Mouse (Mus musculus): Measurements from ENCODE around the gene Maml1. TPM values are rescaled to one million over a fixed set of nuclear protein-coding genes. Genes with fewer than 3 reads are reported as not detected.

Gene Maml1
- polyA plus RNA-seq, 1 experiment from 2014 or later = 2.6 TPM

- Histone ChIP-seq H3K27ac (ENCODE audit: low read length) (no peak overlapping the region), H3K4me1 (ENCODE audit: control insufficient read depth, insufficient read depth, low read length) (peaks cover 16% of the 10 kb centered on the region), H3K4me2 (ENCODE audit: low read depth, low read length) (no peak overlapping the region), H3K27me3 (ENCODE audit: control insufficient read depth, insufficient read depth, low read length) (peaks cover 19% of the 10 kb centered on the region), H3K4me3 (ENCODE audit: low read length) (no peak overlapping the region), H3K9ac (ENCODE audit: low read length) (no peak overlapping the region), H3K36me3 (ENCODE audit: control insufficient read depth, insufficient read depth) (peaks cover 9% of the 10 kb centered on the region), H3K9me3 (replicated peaks; ENCODE audit: control insufficient read depth, low read length) (no peaks in the 10 kb centered on the region)
- 84% methylated on average over 9 of the region's 9 CpGs for WGBS
- ATAC-seq (replicated peaks; ENCODE audit: extremely low read depth, insufficient read depth, low FRiP score) = no peak
Observed at GRCm38 (mm10) chr11:50238821-50239791, 53.0 kb downstream of the Maml1 start.

GRCm38 (mm10) chr11:50238324-50238723, 53.8 kb downstream of the Maml1 start, which contains the start of gene Ltc4s:
Gene Ltc4s (minus strand): TSS chr11:50238616.
- H3K9ac ChIP-seq (ENCODE audit: low read length) = no peak within 1 kb of the TSS
- H3K4me2 ChIP-seq (ENCODE audit: low read depth, low read length) = peak within 1 kb of the TSS; percentile 84
- ATAC-seq (replicated peaks; ENCODE audit: extremely low read depth, insufficient read depth, low FRiP score) = no peak
- peaks cover 19% of the 10 kb centered on the region for H3K27me3 ChIP-seq (ENCODE audit: control insufficient read depth, insufficient read depth, low read length)
- H3K27ac ChIP-seq (ENCODE audit: low read length) = no peak within 1 kb of the TSS
- H3K4me1 ChIP-seq (ENCODE audit: control insufficient read depth, insufficient read depth, low read length) = peaks cover 16% of the 10 kb centered on the region
- H3K36me3 ChIP-seq (ENCODE audit: control insufficient read depth, insufficient read depth) = peaks cover 17% of the 10 kb centered on the region
- peak within 1 kb of the TSS; percentile 68 for H3K4me3 ChIP-seq (ENCODE audit: low read length)
- 30% methylated on average over 10 of the region's 10 CpGs for WGBS
- no peaks in the 10 kb centered on the region for H3K9me3 ChIP-seq (replicated peaks; ENCODE audit: control insufficient read depth, low read length)

- H3K27me3 ChIP-seq (ENCODE audit: control insufficient read depth, insufficient read depth, low read length) = peaks cover 19% of the 10 kb centered on the region
- WGBS = 4% methylated on average over 66 of the region's 66 CpGs
- H3K4me3 ChIP-seq (ENCODE audit: low read length) = peak overlapping the region; percentile 68
- peak overlapping the region; percentile 64 for H3K9ac ChIP-seq (ENCODE audit: low read length)
- H3K4me2 ChIP-seq (ENCODE audit: low read depth, low read length) = peak overlapping the region; percentile 84
- peaks cover 27% of the 10 kb centered on the region for H3K36me3 ChIP-seq (ENCODE audit: control insufficient read depth, insufficient read depth)
- peaks cover 16% of the 10 kb centered on the region for H3K4me1 ChIP-seq (ENCODE audit: control insufficient read depth, insufficient read depth, low read length)
- no peak overlapping the region for H3K27ac ChIP-seq (ENCODE audit: low read length)
- peak; percentile 12; the same call in 1 of the 2 replicates for ATAC-seq (replicated peaks; ENCODE audit: extremely low read depth, insufficient read depth, low FRiP score)
- H3K9me3 ChIP-seq (replicated peaks; ENCODE audit: control insufficient read depth, low read length) = no peaks in the 10 kb centered on the region
Observed at GRCm38 (mm10) chr11:50236937-50237835, 54.9 kb downstream of the Maml1 start.

GRCm38 (mm10) chr11:50236540-50236936, 55.6 kb downstream of the Maml1 start:
- Histone ChIP-seq H3K4me2 (ENCODE audit: low read depth, low read length) (peak overlapping the region; percentile 84), H3K36me3 (ENCODE audit: control insufficient read depth, insufficient read depth) (peaks cover 34% of the 10 kb centered on the region), H3K4me3 (ENCODE audit: low read length) (peak overlapping the region; percentile 68), H3K9me3 (replicated peaks; ENCODE audit: control insufficient read depth, low read length) (no peaks in the 10 kb centered on the region), H3K4me1 (ENCODE audit: control insufficient read depth, insufficient read depth, low read length) (peaks cover 16% of the 10 kb centered on the region), H3K9ac (ENCODE audit: low read length) (peak overlapping the region; percentile 73), H3K27me3 (ENCODE audit: control insufficient read depth, insufficient read depth, low read length) (peaks cover 19% of the 10 kb centered on the region), H3K27ac (ENCODE audit: low read length) (no peak overlapping the region)
- under 1% methylated on average over 25 of the region's 27 CpGs for WGBS
- ATAC-seq (replicated peaks; ENCODE audit: extremely low read depth, insufficient read depth, low FRiP score) = peak; percentile 85

GRCm38 (mm10) chr11:50234606-50235005, 57.5 kb downstream of the Maml1 start:
- Histone ChIP-seq H3K4me1 (ENCODE audit: control insufficient read depth, insufficient read depth, low read length) (peaks cover 23% of the 10 kb centered on the region), H3K36me3 (ENCODE audit: control insufficient read depth, insufficient read depth) (peaks cover 34% of the 10 kb centered on the region), H3K27me3 (ENCODE audit: control insufficient read depth, insufficient read depth, low read length) (peaks cover 19% of the 10 kb centered on the region), H3K9me3 (replicated peaks; ENCODE audit: control insufficient read depth, low read length) (no peaks in the 10 kb centered on the region), H3K4me3 (ENCODE audit: low read length) (no peak overlapping the region), H3K27ac (ENCODE audit: low read length) (no peak overlapping the region), H3K4me2 (ENCODE audit: low read depth, low read length) (no peak overlapping the region), H3K9ac (ENCODE audit: low read length) (no peak overlapping the region)
- ATAC-seq (replicated peaks; ENCODE audit: extremely low read depth, insufficient read depth, low FRiP score) = no peak
- 93% methylated on average over 25 of the region's 25 CpGs for WGBS

- H3K36me3 ChIP-seq (ENCODE audit: control insufficient read depth, insufficient read depth) = peaks cover 34% of the 10 kb centered on the region
- WGBS = 82% methylated on average over 11 of the region's 11 CpGs
- H3K4me2 ChIP-seq (ENCODE audit: low read depth, low read length) = no peak overlapping the region
- H3K4me1 ChIP-seq (ENCODE audit: control insufficient read depth, insufficient read depth, low read length) = peaks cover 28% of the 10 kb centered on the region
- no peak overlapping the region for H3K9ac ChIP-seq (ENCODE audit: low read length)
- no peak overlapping the region for H3K27ac ChIP-seq (ENCODE audit: low read length)
- no peaks in the 10 kb centered on the region for H3K9me3 ChIP-seq (replicated peaks; ENCODE audit: control insufficient read depth, low read length)
- H3K27me3 ChIP-seq (ENCODE audit: control insufficient read depth, insufficient read depth, low read length) = peaks cover 19% of the 10 kb centered on the region
- no peak for ATAC-seq (replicated peaks; ENCODE audit: extremely low read depth, insufficient read depth, low FRiP score)
- H3K4me3 ChIP-seq (ENCODE audit: low read length) = no peak overlapping the region
Observed at GRCm38 (mm10) chr11:50233993-50234392, 58.1 kb downstream of the Maml1 start.

GRCm38 (mm10) chr11:50233022-50233421, 59.1 kb downstream of the Maml1 start:
- 94% methylated on average over 13 of the region's 13 CpGs for WGBS
- Histone ChIP-seq H3K27me3 (ENCODE audit: control insufficient read depth, insufficient read depth, low read length) (peaks cover 12% of the 10 kb centered on the region), H3K9me3 (replicated peaks; ENCODE audit: control insufficient read depth, low read length) (no peaks in the 10 kb centered on the region)

GRCm38 (mm10) chr11:50231411-50231810, 60.7 kb downstream of the Maml1 start:
- H3K4me3 ChIP-seq (ENCODE audit: low read length) = peak overlapping the region; percentile 30
- peaks cover 34% of the 10 kb centered on the region for H3K36me3 ChIP-seq (ENCODE audit: control insufficient read depth, insufficient read depth)
- H3K27me3 ChIP-seq (ENCODE audit: control insufficient read depth, insufficient read depth, low read length) = no peaks in the 10 kb centered on the region
- no peaks in the 10 kb centered on the region for H3K9me3 ChIP-seq (replicated peaks; ENCODE audit: control insufficient read depth, low read length)
- H3K4me2 ChIP-seq (ENCODE audit: low read depth, low read length) = peak overlapping the region; percentile 63
- peaks cover 30% of the 10 kb centered on the region for H3K4me1 ChIP-seq (ENCODE audit: control insufficient read depth, insufficient read depth, low read length)
- no peak overlapping the region for H3K27ac ChIP-seq (ENCODE audit: low read length)
- no peak for ATAC-seq (replicated peaks; ENCODE audit: extremely low read depth, insufficient read depth, low FRiP score)
- 40% methylated on average over 8 of the region's 8 CpGs for WGBS
- H3K9ac ChIP-seq (ENCODE audit: low read length) = no peak overlapping the region

More at GRCm38 (mm10) chr11:50233022-50233421, 59.1 kb downstream of the Maml1 start:
- Histone ChIP-seq H3K9ac (ENCODE audit: low read length) (no peak overlapping the region), H3K4me2 (ENCODE audit: low read depth, low read length) (no peak overlapping the region), H3K4me1 (ENCODE audit: control insufficient read depth, insufficient read depth, low read length) (peaks cover 29% of the 10 kb centered on the region), H3K4me3 (ENCODE audit: low read length) (no peak overlapping the region), H3K36me3 (ENCODE audit: control insufficient read depth, insufficient read depth) (peaks cover 34% of the 10 kb centered on the region), H3K27ac (ENCODE audit: low read length) (no peak overlapping the region)
- no peak for ATAC-seq (replicated peaks; ENCODE audit: extremely low read depth, insufficient read depth, low FRiP score)

Measured in heart, embryonic 16.5 days (tissue).